Mouse (Mus musculus) midbrain, embryonic 11.5 days (tissue): ENCODE data around the gene Rbm17. TPM values are rescaled to one million over a fixed set of nuclear protein-coding genes. Genes with fewer than 3 reads are reported as not detected.

ENCODE experiments used
- ATAC-seq: fragments of 200-750 bp; cut with Nextera tagmentation; 2 replicates; pipeline ENCODE4 v1.8.0; 2017; ENCODE audit warnings: moderate TSS enrichment, moderate library complexity; ENCODE audit not compliant: low FRiP score
- DNase-seq: peaks from one replicate; pipeline ENCODE4 v3.0.0; 2015; ENCODE audit warnings: low spot score; ENCODE audit errors: missing footprints
- H3K27ac ChIP-seq: fragments of 300-500 bp; sonication (generic); 2 replicates; pipeline ENCODE4 v1.5.1; 2014; ENCODE audit warnings: low read depth, low read length
- H3K27me3 ChIP-seq: fragments of 300-500 bp; sonication (generic); 2 replicates; pipeline ENCODE4 v1.6.1; 2014; ENCODE audit warnings: mild to moderate bottlenecking, low read length, moderate library complexity, mixed read lengths; ENCODE audit not compliant: control insufficient read depth, insufficient read depth
- H3K36me3 ChIP-seq: fragments of 300-500 bp; sonication (generic); 2 replicates; pipeline ENCODE4 v1.6.1; 2014; ENCODE audit warnings: mild to moderate bottlenecking, low read length, moderate library complexity, mixed read lengths; ENCODE audit not compliant: control insufficient read depth, insufficient read depth
- H3K4me1 ChIP-seq: fragments of 300-500 bp; sonication (generic); 2 replicates; pipeline ENCODE4 v1.6.1; 2014; ENCODE audit warnings: low read length; ENCODE audit not compliant: control insufficient read depth, insufficient read depth
- H3K4me2 ChIP-seq: fragments of 300-500 bp; sonication (generic); 2 replicates; pipeline ENCODE4 v1.6.1; 2014; ENCODE audit warnings: mild to moderate bottlenecking, moderate library complexity
- H3K4me3 ChIP-seq: fragments of 300-500 bp; sonication (generic); 2 replicates; pipeline ENCODE4 v1.5.1; 2014; ENCODE audit warnings: low read depth, low read length
- H3K9ac ChIP-seq: fragments of 300-500 bp; sonication (generic); 2 replicates; pipeline ENCODE4 v1.6.1; 2014; ENCODE audit warnings: low read length
- H3K9me3 ChIP-seq: fragments of 300-500 bp; sonication (generic); 2 replicates; pipeline ENCODE4 v1.6.1; 2016; ENCODE audit warnings: low read length; ENCODE audit not compliant: control insufficient read depth
- WGBS: fragments of 180-500 bp; shearing (Covaris S2); extraction: QIAGEN DNeasy Blood & Tissue Kit; methylation state at CpG from one replicate; pipeline ENCODE4 v1.1.7; 2014; 5-methylcytosine and 5-hydroxymethylcytosine counted together
- polyA plus RNA-seq: library from polyadenylated mRNA; unstranded; fragments of >200 nt; fragmentation: Nextera tagmentation; extraction: Ambion mirVana; gene quantifications from 2 replicates; pipeline ENCODE4 v1.2.1, GENCODE M21; 2014

Gene Rbm17
- polyA plus RNA-seq, 1 experiment from 2014 or later = 187 TPM

- DNase-seq = peak; percentile 12
- H3K9me3 ChIP-seq = no peaks in the 10 kb centered on the region
- H3K4me2 ChIP-seq = no peak overlapping the region
- H3K4me3 ChIP-seq = no peak overlapping the region
- 91% methylated on average over 1 of the region's 1 CpGs for WGBS
- no peak for ATAC-seq
- no peaks in the 10 kb centered on the region for H3K4me1 ChIP-seq
- no peaks in the 10 kb centered on the region for H3K36me3 ChIP-seq
- H3K9ac ChIP-seq = no peak overlapping the region
- H3K27ac ChIP-seq = no peak overlapping the region
- no peaks in the 10 kb centered on the region for H3K27me3 ChIP-seq
Measured at GRCm38 (mm10) chr2:11573684-11574083, 30.3 kb downstream of the Rbm17 start.

- Histone ChIP-seq H3K36me3 (no peaks in the 10 kb centered on the region), H3K9ac (no peak overlapping the region), H3K4me1 (no peaks in the 10 kb centered on the region), H3K4me3 (no peak overlapping the region), H3K27me3 (no peaks in the 10 kb centered on the region), H3K9me3 (no peaks in the 10 kb centered on the region), H3K27ac (no peak overlapping the region), H3K4me2 (no peak overlapping the region)
- DNase-seq (peak; percentile 67), ATAC-seq (no peak)
- WGBS = 51% methylated on average over 6 of the region's 6 CpGs
Measured at GRCm38 (mm10) chr2:11571004-11571535, 32.9 kb downstream of the Rbm17 start.

GRCm38 (mm10) chr2:11568471-11568870 is 35.5 kb downstream of the Rbm17 start:
- peak; percentile 54 for DNase-seq
- 88% methylated on average over 7 of the region's 7 CpGs for WGBS
- no peaks in the 10 kb centered on the region for H3K36me3 ChIP-seq

GRCm38 (mm10) chr2:11567781-11568362 is 36.1 kb downstream of the Rbm17 start:
- H3K4me2 ChIP-seq = no peak overlapping the region
- H3K36me3 ChIP-seq = no peaks in the 10 kb centered on the region
- H3K9ac ChIP-seq = no peak overlapping the region
- H3K4me1 ChIP-seq = no peaks in the 10 kb centered on the region
- ATAC-seq = no peak
- no peak overlapping the region for H3K4me3 ChIP-seq
- peak; percentile 86 for DNase-seq
- H3K9me3 ChIP-seq = no peaks in the 10 kb centered on the region
- H3K27ac ChIP-seq = no peak overlapping the region
- no peaks in the 10 kb centered on the region for H3K27me3 ChIP-seq
- 64% methylated on average over 4 of the region's 4 CpGs for WGBS

More at GRCm38 (mm10) chr2:11568471-11568870, 35.5 kb downstream of the Rbm17 start:
- no peaks in the 10 kb centered on the region for H3K27me3 ChIP-seq
- H3K4me2 ChIP-seq = no peak overlapping the region
- H3K9ac ChIP-seq = no peak overlapping the region
- H3K4me1 ChIP-seq = no peaks in the 10 kb centered on the region
- H3K4me3 ChIP-seq = no peak overlapping the region
- no peak overlapping the region for H3K27ac ChIP-seq
- no peaks in the 10 kb centered on the region for H3K9me3 ChIP-seq
- no peak for ATAC-seq

GRCm38 (mm10) chr2:11566898-11567297 is 37.1 kb downstream of the Rbm17 start:
- Histone ChIP-seq H3K9ac (no peak overlapping the region), H3K27ac (no peak overlapping the region), H3K4me3 (no peak overlapping the region), H3K4me1 (no peaks in the 10 kb centered on the region), H3K9me3 (no peaks in the 10 kb centered on the region), H3K27me3 (no peaks in the 10 kb centered on the region), H3K36me3 (no peaks in the 10 kb centered on the region), H3K4me2 (no peak overlapping the region)
- WGBS = 84% methylated on average over 3 of the region's 3 CpGs
- DNase-seq (no peak), ATAC-seq (no peak)

- 89% methylated on average over 7 of the region's 7 CpGs for WGBS
- H3K27ac ChIP-seq = no peak overlapping the region
- H3K9me3 ChIP-seq = no peaks in the 10 kb centered on the region
- H3K36me3 ChIP-seq = no peaks in the 10 kb centered on the region
- H3K27me3 ChIP-seq = no peaks in the 10 kb centered on the region
- no peaks in the 10 kb centered on the region for H3K4me1 ChIP-seq
- DNase-seq = peak; percentile 65
- no peak for ATAC-seq
- no peak overlapping the region for H3K9ac ChIP-seq
- H3K4me3 ChIP-seq = no peak overlapping the region
- no peak overlapping the region for H3K4me2 ChIP-seq
Measured at GRCm38 (mm10) chr2:11566241-11566640, 37.7 kb downstream of the Rbm17 start.

- Histone ChIP-seq H3K9me3 (no peaks in the 10 kb centered on the region), H3K9ac (no peak overlapping the region), H3K36me3 (no peaks in the 10 kb centered on the region), H3K4me2 (no peak overlapping the region), H3K4me1 (no peaks in the 10 kb centered on the region), H3K27ac (no peak overlapping the region), H3K4me3 (no peak overlapping the region), H3K27me3 (no peaks in the 10 kb centered on the region)
- 91% methylated on average over 6 of the region's 6 CpGs for WGBS
- DNase-seq (peak; percentile 41), ATAC-seq (no peak)
Measured at GRCm38 (mm10) chr2:11564768-11565167, 39.2 kb downstream of the Rbm17 start.

- H3K4me2 ChIP-seq = no peak overlapping the region
- H3K4me3 ChIP-seq = no peak overlapping the region
- WGBS = 98% methylated on average over 17 of the region's 17 CpGs
- no peaks in the 10 kb centered on the region for H3K4me1 ChIP-seq
- H3K9me3 ChIP-seq = no peaks in the 10 kb centered on the region
- no peaks in the 10 kb centered on the region for H3K36me3 ChIP-seq
- no peaks in the 10 kb centered on the region for H3K27me3 ChIP-seq
- no peak overlapping the region for H3K27ac ChIP-seq
- ATAC-seq (no peak), DNase-seq (no peak)
- no peak overlapping the region for H3K9ac ChIP-seq
Measured at GRCm38 (mm10) chr2:11563256-11563655, 40.7 kb downstream of the Rbm17 start.

- no peak overlapping the region for H3K27ac ChIP-seq
- H3K36me3 ChIP-seq = no peaks in the 10 kb centered on the region
Measured at GRCm38 (mm10) chr2:11558654-11559053, 45.3 kb downstream of the Rbm17 start.

More at GRCm38 (mm10) chr2:11558654-11559053, 45.3 kb downstream of the Rbm17 start:
- DNase-seq (peak; percentile 26), ATAC-seq (no peak)
- Histone ChIP-seq H3K9ac (no peak overlapping the region), H3K9me3 (no peaks in the 10 kb centered on the region), H3K4me2 (no peak overlapping the region), H3K4me1 (no peaks in the 10 kb centered on the region), H3K27me3 (peaks cover 9% of the 10 kb centered on the region), H3K4me3 (no peak overlapping the region)
- WGBS = 92% methylated on average over 7 of the region's 7 CpGs
